Mouse (Mus musculus) midbrain, embryonic 12.5 days (tissue): ENCODE data around the gene Dis3l2. TPM values are rescaled to one million over a fixed set of nuclear protein-coding genes. Genes with fewer than 3 reads are reported as not detected.

ENCODE experiments used
- ATAC-seq: fragments of 200-750 bp; cut with Nextera tagmentation; 2 replicates; pipeline ENCODE4 v1.8.0; 2017; ENCODE audit warnings: low read depth, moderate TSS enrichment, moderate library complexity; ENCODE audit not compliant: low FRiP score
- H3K27ac ChIP-seq: fragments of 300-500 bp; sonication (generic); replicated peaks from 2 replicates; pipeline ENCODE4 v1.5.1; 2016; ENCODE audit warnings: mild to moderate bottlenecking
- H3K27me3 ChIP-seq: fragments of 300-500 bp; sonication (generic); 2 replicates; pipeline ENCODE4 v1.6.1; 2016; ENCODE audit warnings: mild to moderate bottlenecking
- H3K36me3 ChIP-seq: fragments of 300-500 bp; sonication (generic); 2 replicates; pipeline ENCODE4 v1.6.1; 2016
- H3K4me1 ChIP-seq: fragments of 300-500 bp; sonication (generic); 2 replicates; pipeline ENCODE4 v1.6.1; 2016
- H3K4me2 ChIP-seq: fragments of 300-500 bp; sonication (generic); replicated peaks from 2 replicates; pipeline ENCODE4 v1.6.1; 2016; ENCODE audit warnings: mild to moderate bottlenecking, moderate library complexity
- H3K4me3 ChIP-seq: fragments of 300-500 bp; sonication (generic); 2 replicates; pipeline ENCODE4 v1.5.1; 2016; ENCODE audit warnings: mild to moderate bottlenecking
- H3K9ac ChIP-seq: fragments of 300-500 bp; sonication (generic); replicated peaks from 2 replicates; pipeline ENCODE4 v1.6.1; 2016; ENCODE audit warnings: mild to moderate bottlenecking, moderate library complexity
- H3K9me3 ChIP-seq: fragments of 300-500 bp; sonication (generic); 2 replicates; pipeline ENCODE4 v1.6.1; 2016; ENCODE audit warnings: mild to moderate bottlenecking
- WGBS: fragments of 180-500 bp; shearing (Covaris S2); methylation state at CpG from one replicate; pipeline ENCODE4 v1.1.7; 2016; 5-methylcytosine and 5-hydroxymethylcytosine counted together
- polyA plus RNA-seq: library from polyadenylated mRNA; unstranded; fragments of >200 nt; fragmentation: Nextera tagmentation; extraction: Ambion mirVana; gene quantifications from 2 replicates; pipeline ENCODE4 v1.2.1, GENCODE M21; 2016

The Dis3l2 gene
- polyA plus RNA-seq, 1 experiment from 2014 or later, result 37.8 TPM

DNA sequence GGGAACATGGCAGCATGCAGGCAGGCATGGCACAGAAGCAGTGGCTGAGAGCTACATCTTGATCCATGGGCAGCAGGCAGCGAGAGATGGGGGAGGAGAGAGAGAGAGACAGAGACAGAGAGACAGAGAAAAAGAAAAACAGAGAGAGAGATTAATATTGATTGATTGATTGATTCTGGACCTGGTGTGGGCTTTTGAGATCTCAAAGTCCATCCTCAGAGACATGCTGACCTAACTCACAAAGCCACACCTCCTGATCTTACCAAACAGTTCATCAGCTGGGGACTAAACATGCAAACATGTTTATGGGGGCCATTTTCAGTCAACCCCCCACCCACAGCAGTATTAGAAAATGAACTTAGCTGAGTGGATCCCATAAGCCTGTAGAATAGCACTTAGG is 321.4 kb downstream of the Dis3l2 start:
- H3K9me3 ChIP-seq, result no peaks in the 10 kb centered on the region
- no peaks in the 10 kb centered on the region for H3K27me3 ChIP-seq
- no peak overlapping the region for H3K4me3 ChIP-seq
- 82% methylated on average over 1 of the region's 1 CpGs for WGBS
- no peak overlapping the region for H3K4me2 ChIP-seq
- H3K9ac ChIP-seq, result no peak overlapping the region
- H3K27ac ChIP-seq, result no peak overlapping the region
- H3K4me1 ChIP-seq, result no peaks in the 10 kb centered on the region
- ATAC-seq, result no peak
- peaks cover 14% of the 10 kb centered on the region; the same call in 1 of the 2 replicates for H3K36me3 ChIP-seq

DNA sequence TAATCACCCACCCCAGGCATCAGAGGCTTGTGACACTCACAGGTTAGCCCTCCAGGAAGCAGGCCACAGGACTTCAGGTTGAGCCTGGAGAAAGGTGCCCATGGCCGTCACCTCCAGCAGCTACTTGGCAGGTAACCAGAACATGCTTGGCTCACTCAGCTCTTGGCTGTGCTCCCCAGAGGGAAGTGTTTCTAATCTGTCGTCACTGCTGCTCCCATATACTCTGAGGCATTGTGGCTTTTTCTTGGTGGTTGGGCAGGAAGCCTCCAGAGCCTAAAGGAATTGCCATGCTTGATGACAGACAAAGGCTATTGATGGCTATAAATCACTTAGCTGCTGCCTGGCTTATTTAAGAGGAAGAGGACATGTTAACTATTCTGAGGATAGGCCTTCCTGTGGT is 325.2 kb downstream of the Dis3l2 start:
- H3K36me3 ChIP-seq, result no peaks in the 10 kb centered on the region
- no peaks in the 10 kb centered on the region for H3K27me3 ChIP-seq
- 76% methylated on average over 2 of the region's 2 CpGs for WGBS
- no peak for ATAC-seq
- no peak overlapping the region for H3K27ac ChIP-seq
- no peaks in the 10 kb centered on the region for H3K9me3 ChIP-seq
- 0 out of 2 replicates have a peak, but pooled peaks cover 5% of the 10 kb centered on the region for H3K4me1 ChIP-seq
- no peak overlapping the region for H3K4me3 ChIP-seq
- no peak overlapping the region for H3K9ac ChIP-seq
- H3K4me2 ChIP-seq, result no peak overlapping the region

DNA sequence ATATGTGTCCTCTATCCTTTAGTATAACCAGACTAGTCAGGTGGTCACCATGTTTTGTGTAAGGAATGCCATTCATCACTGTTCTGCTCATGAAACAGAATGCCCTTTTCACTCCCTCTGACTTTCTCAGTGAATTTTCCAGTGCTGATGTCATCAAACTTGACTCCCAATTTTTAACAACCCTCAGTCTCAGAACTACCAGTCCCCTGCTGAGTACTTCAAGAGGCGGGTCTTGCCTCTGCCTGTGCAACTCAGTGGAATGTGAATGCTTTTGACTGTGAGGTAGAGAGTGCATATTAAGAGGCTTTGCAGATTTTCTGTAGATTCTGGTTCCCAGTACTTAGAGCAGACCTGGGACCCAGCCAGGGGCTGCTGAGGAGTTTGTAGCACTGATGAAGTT is 327.0 kb downstream of the Dis3l2 start:
- H3K27ac ChIP-seq, result no peak overlapping the region
- H3K27me3 ChIP-seq, result no peaks in the 10 kb centered on the region
- H3K9me3 ChIP-seq, result no peaks in the 10 kb centered on the region
- H3K9ac ChIP-seq, result no peak overlapping the region
- no peak overlapping the region for H3K4me3 ChIP-seq
- H3K36me3 ChIP-seq, result no peaks in the 10 kb centered on the region
- WGBS, result 61% methylated on average over 1 of the region's 1 CpGs
- ATAC-seq, result no peak
- H3K4me2 ChIP-seq, result no peak overlapping the region
- peaks cover 17% of the 10 kb centered on the region for H3K4me1 ChIP-seq

DNA sequence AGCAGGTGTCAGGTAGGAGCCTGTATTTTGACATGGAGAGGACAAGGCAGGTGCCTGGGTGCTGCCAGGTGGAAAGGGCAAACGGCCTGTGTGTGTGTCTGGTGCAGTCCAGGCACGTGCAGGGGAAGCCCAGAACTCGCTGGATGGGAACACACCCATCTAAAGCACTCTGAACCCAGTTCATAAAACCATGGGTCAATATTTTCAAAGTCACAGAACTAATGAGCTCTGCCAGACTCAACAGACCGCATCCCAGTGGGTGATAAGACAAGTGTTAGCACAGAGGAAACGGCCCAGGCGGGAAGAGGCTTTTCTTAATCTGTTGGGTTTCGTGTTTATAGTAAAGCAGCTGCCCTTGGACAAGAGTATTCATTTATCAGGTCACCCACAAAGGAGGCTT is 328.9 kb downstream of the Dis3l2 start:
- ATAC-seq, result no peak
- Histone ChIP-seq H3K4me3 (no peak overlapping the region), H3K9me3 (no peaks in the 10 kb centered on the region), H3K27me3 (no peaks in the 10 kb centered on the region), H3K9ac (no peak overlapping the region), H3K4me1 (peaks cover 30% of the 10 kb centered on the region), H3K27ac (no peak overlapping the region), H3K36me3 (no peaks in the 10 kb centered on the region), H3K4me2 (no peak overlapping the region)
- WGBS, result 73% methylated on average over 7 of the region's 7 CpGs

DNA sequence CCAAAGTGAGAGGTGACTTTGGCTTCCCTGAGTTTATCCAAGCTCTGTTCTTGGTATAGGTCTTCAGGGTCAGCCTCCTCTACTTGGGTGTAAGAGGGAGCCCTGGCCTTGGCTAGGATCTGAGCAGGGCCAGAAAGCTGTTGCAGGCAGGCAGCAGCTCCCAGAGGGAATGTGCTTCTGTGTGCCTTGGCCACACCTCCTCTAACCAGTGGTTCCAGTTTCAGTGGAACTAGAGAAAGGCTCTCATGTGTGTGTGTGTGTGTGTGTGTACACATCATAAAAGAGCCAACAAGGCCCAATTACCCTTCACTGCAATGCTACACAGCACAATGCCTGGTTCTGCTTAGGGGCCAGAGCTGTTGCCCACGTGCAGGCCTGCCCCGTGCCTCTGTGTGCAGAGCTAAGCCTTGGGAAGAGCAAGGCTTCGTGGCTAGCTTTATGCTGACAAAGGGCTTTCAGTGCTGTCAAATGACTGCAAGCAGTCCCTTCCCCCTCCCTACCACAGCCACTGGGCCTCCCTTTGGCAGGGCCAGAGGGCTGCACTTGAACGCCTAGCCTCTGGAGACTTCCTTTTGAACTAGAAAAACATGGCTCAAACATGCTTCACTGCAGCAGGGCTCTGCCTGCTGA is 332.0 kb downstream of the Dis3l2 start:
- Histone ChIP-seq H3K4me1 (peaks cover 27% of the 10 kb centered on the region), H3K36me3 (no peaks in the 10 kb centered on the region), H3K27ac (peak overlapping the region; percentile 75), H3K4me3 (no peak overlapping the region), H3K9me3 (no peaks in the 10 kb centered on the region), H3K9ac (peak overlapping the region; percentile 15; the same call in 1 of the 2 replicates), H3K27me3 (no peaks in the 10 kb centered on the region), H3K4me2 (no peak overlapping the region)
- 4% methylated on average over 4 of the region's 4 CpGs for WGBS
- ATAC-seq, result peak; percentile 88

DNA sequence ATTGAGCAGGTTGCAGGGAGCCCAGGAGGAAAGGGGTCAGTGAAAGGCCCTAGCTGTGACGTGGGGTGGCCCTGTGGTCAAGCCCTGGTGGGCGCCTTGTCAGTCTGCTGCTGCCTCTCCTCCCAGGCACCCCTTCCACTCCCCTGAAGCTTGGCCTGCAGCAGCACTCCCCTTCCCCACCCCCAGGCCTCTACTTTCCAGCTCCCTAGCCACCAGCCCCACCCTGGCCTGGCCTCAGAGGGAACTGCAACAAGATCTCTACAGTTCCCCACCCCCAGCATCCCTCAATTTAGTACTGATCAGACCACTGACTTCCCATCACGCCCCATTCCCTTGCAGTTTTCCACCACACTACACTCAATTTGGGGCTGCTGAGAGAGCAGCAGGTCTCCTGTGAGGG is 332.7 kb downstream of the Dis3l2 start:
- WGBS, result 51% methylated on average over 3 of the region's 3 CpGs

DNA sequence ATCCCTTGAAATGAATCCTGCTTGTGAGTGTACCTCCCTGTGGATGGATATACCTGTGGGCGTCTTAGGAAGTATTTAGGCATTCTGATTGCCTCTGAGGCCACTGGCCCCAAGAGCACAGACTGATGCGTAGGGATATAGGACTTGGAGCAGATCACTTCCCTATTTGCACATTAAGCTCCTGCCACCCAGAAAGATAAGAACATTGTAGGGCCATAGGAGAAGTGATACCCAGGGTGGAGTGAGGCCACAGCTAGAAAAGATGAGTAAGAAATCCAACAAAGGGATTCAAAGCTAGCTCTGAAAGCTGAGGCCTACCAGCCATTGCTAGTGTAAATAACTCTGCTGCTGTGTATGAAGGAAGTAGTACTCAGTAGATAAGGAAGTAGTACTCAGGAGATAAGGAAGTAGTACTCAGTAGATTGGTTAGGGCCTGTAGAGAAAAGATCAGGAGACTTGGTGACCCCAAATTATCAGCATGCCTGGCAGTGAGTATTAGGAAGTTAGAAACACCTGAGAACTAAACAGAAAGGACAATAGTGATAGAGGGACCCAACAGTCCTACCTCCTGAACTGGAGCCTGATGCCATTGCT is 335.0 kb downstream of the Dis3l2 start:
- no peak overlapping the region for H3K4me3 ChIP-seq

More for the DNA sequence above, 332.7 kb downstream of the Dis3l2 start:
- ATAC-seq, result peak; percentile 25; the same call in 1 of the 2 replicates
- Histone ChIP-seq H3K4me2 (no peak overlapping the region), H3K36me3 (no peaks in the 10 kb centered on the region), H3K27ac (peak overlapping the region; percentile 75), H3K9ac (peak overlapping the region; percentile 15; the same call in 1 of the 2 replicates), H3K9me3 (no peaks in the 10 kb centered on the region), H3K27me3 (no peaks in the 10 kb centered on the region), H3K4me1 (peaks cover 24% of the 10 kb centered on the region), H3K4me3 (no peak overlapping the region)

DNA sequence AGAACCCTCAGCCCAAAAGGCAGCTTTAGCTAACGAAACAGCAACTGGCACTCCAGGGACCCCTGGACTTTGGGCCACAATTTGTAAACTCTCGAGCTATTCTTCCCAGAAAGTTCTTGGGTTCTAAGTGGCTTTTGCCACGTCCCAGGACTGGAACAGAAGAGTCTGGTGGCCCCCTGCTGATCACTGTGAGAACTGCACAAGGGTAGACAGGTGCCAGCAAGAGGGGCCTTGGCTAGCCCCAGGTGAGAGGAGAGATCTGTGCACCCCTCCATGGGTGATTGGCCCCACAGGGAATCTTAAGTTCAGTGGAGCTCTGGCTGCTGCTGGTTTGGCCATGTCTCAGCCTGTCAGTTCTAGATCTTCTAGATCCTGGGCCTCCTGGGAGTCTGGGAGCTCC is 337.5 kb downstream of the Dis3l2 start:
- no peaks in the 10 kb centered on the region for H3K9me3 ChIP-seq
- H3K36me3 ChIP-seq, result 0 out of 2 replicates have a peak, but pooled peaks cover 7% of the 10 kb centered on the region
- H3K4me1 ChIP-seq, result peaks cover 8% of the 10 kb centered on the region
- WGBS, result 28% methylated on average over 3 of the region's 3 CpGs
- no peak overlapping the region for H3K9ac ChIP-seq
- no peak overlapping the region for H3K27ac ChIP-seq
- H3K4me3 ChIP-seq, result no peak overlapping the region
- no peak for ATAC-seq
- no peak overlapping the region for H3K4me2 ChIP-seq
- no peaks in the 10 kb centered on the region for H3K27me3 ChIP-seq

More for the DNA sequence above, 335.0 kb downstream of the Dis3l2 start:
- Histone ChIP-seq H3K27ac (no peak overlapping the region), H3K27me3 (no peaks in the 10 kb centered on the region), H3K36me3 (no peaks in the 10 kb centered on the region), H3K9me3 (no peaks in the 10 kb centered on the region), H3K4me2 (no peak overlapping the region), H3K4me1 (peaks cover 24% of the 10 kb centered on the region), H3K9ac (no peak overlapping the region)
- WGBS, result 88% methylated on average over 2 of the region's 2 CpGs
- ATAC-seq, result no peak

DNA sequence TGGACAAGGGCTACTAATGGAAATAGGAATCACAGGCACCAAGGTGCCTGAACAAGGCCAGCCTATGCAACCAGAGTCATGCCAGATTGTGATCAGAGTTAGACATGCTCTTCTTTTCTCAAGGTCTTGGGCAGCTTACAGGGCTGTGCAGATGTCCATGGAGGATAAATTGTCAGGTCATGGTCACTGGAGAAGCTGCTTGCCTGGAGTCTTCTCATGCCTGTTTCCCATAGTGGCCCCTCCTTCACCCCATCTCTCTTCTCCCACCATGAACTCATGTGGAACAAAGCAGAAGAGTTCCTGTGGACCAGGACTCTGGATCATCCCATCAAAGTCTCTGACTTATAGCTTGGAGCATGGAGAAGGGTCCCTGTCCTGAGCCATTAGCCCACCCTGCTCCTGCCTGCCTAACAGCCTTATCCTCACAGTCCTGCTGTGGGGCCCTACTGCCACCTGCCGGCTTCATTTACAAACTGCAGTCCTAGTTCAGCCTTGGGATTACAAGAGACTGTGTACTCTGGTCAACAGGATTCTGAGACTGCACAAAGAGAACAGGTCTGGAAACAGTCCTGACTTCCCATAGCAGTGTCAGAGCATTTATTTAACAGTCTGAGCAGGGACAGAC is 338.3 kb downstream of the Dis3l2 start:
- WGBS, result 0% methylated on average over 1 of the region's 1 CpGs
- Histone ChIP-seq H3K36me3 (peaks cover 11% of the 10 kb centered on the region; the same call in 1 of the 2 replicates), H3K27me3 (no peaks in the 10 kb centered on the region), H3K4me2 (no peak overlapping the region), H3K9me3 (no peaks in the 10 kb centered on the region), H3K27ac (no peak overlapping the region), H3K4me3 (no peak overlapping the region), H3K4me1 (0 out of 2 replicates have a peak, but pooled peaks cover under 1% of the 10 kb centered on the region), H3K9ac (0 out of 2 replicates have a peak overlapping the region, but pooled peaks have one; percentile 12)
- peak; percentile 76 for ATAC-seq

DNA sequence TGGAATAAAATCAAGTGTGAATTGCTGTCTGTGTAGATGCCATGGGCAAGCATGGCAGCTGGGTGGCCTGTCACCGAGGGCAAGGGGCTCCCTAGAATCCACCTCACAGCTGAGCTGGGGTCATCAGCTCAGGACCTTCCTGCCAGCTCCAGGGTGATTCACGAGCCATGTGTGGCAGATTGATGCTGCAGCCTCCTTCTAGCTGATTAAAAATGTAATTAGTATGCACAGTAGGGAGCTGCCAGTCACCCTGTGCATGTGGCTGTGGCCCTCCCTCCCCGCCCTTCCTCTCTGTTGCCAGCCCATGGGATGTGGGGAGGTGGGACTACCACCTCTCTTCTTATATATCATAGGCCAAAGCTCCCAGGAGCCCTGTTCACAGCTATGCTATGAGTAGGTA is 346.5 kb downstream of the Dis3l2 start:
- ATAC-seq, result no peak
- 61% methylated on average over 3 of the region's 3 CpGs for WGBS
- H3K4me2 ChIP-seq, result no peak overlapping the region
- no peaks in the 10 kb centered on the region for H3K27me3 ChIP-seq
- no peak overlapping the region for H3K4me3 ChIP-seq
- peaks cover 27% of the 10 kb centered on the region for H3K36me3 ChIP-seq
- H3K4me1 ChIP-seq, result 0 out of 2 replicates have a peak, but pooled peaks cover 6% of the 10 kb centered on the region
- H3K9me3 ChIP-seq, result no peaks in the 10 kb centered on the region
- no peak overlapping the region for H3K9ac ChIP-seq
- no peak overlapping the region for H3K27ac ChIP-seq

DNA sequence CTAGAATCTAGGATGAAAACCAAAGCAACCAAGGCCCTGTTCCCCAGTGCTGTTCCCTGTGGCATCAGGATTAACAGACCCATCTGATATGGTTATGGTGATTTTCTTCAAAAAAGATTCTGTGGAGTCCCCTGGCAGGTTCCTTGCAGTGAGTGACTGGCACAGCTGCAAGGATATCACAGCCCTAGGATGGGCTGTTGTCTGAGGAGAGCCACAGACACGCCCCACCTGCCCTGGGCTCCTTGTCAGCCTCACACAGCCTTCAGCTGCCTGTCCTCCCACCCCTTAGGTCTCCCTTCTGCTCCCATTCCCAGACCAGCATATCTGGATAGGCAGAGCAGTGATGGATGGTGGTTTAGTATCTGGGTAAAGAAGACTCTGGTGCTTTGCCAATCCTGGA is 347.1 kb downstream of the Dis3l2 start:
- 75% methylated on average over 1 of the region's 1 CpGs for WGBS
- peaks cover 24% of the 10 kb centered on the region for H3K36me3 ChIP-seq
- no peaks in the 10 kb centered on the region for H3K9me3 ChIP-seq
- no peak overlapping the region for H3K4me2 ChIP-seq
- H3K27me3 ChIP-seq, result no peaks in the 10 kb centered on the region
- no peak for ATAC-seq
- no peak overlapping the region for H3K27ac ChIP-seq
- H3K4me3 ChIP-seq, result no peak overlapping the region
- no peak overlapping the region; the same call in 1 of the 2 replicates for H3K9ac ChIP-seq
- H3K4me1 ChIP-seq, result 0 out of 2 replicates have a peak, but pooled peaks cover 6% of the 10 kb centered on the region

DNA sequence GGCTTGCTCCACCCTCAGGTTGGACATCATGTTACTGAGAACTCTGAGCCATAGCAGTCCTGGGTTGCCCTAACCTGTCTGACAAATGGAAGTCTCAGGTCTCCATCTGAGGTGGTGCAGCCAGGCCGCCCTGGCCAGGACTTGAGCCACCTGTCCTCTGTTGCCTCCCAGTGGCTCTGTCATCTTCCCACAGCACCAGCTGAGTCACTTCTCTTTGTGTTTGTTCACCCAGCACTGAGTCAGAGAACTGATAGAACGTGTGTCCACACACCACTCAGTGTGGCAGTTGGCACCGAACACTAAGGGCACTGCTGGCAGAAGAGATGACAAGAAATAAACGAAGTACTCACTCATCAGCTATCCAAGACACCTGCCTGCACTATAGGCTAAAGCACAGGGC is 347.8 kb downstream of the Dis3l2 start:
- Histone ChIP-seq H3K4me1 (0 out of 2 replicates have a peak, but pooled peaks cover 6% of the 10 kb centered on the region), H3K9ac (no peak overlapping the region), H3K36me3 (peaks cover 24% of the 10 kb centered on the region), H3K27me3 (no peaks in the 10 kb centered on the region), H3K27ac (no peak overlapping the region), H3K4me3 (no peak overlapping the region), H3K9me3 (no peaks in the 10 kb centered on the region), H3K4me2 (no peak overlapping the region)
- ATAC-seq, result no peak
- 85% methylated on average over 4 of the region's 4 CpGs for WGBS
